Mouse (Mus musculus) spleen, postnatal 14 days (tissue): Measurements from ENCODE around the gene Anxa6.

ENCODE experiments used
- DNase-seq, 2 experiments: peaks; one replicate each; pipeline ENCODE4 v3.0.0; 2021 to 2022; ENCODE audit warnings: low spot score in 2 of 2

The Anxa6 gene

DNA sequence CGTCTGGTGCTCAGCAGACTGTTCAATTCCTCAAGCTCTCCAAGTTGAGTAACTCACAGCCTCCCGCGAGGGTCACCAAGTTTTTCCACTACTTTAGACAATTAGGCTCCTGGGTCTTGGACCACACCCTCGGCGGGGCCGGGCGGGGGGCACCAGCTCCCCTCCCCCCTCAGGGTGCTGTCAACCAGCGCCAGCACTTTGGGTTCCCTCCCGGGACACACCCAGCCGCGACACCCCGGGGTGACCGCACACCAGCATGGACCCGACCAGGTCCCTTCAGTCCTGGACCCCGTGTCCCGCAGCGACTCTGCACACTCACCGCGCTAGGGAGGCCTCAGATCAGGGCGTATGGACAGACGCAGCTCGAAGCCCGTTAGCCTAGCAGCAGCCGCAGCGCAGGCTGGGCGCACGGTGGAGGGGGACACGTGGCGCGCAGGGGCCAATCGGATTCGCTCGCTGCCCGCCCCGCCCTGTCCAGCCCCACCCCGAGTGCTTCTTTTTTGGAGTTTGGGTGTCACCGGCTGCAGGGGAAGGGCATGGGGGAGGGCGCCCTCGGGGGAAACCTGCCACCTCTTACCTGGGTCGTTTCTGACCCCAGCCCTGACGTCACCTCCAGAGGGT, at the start of gene Anxa6:
Gene Anxa6, minus strand, starts transcription at position 406 of the 621 bp plus-strand sequence.
- peak; percentile 62 to 71 for DNase-seq

DNA sequence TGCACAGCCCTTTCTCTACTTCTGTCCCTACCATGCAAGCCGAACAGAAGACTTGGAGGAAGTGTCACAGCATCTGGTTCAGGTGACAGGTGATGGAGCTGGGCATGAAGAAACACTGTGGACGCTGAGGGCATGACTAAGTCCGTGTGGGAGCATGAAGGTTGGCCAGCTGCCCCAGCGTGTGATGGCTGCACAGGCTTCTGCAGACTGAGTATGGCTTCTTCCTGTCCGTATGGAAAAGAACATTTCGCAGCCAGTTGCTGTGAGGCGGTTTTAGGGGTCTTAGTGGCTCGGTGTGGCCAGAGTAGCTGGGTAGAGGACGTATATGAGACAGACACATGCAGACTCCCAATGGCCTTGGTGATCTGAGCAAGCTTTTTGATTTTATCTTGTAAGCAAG, 48.0 kb upstream of the Anxa6 start:
- no peak for DNase-seq

DNA sequence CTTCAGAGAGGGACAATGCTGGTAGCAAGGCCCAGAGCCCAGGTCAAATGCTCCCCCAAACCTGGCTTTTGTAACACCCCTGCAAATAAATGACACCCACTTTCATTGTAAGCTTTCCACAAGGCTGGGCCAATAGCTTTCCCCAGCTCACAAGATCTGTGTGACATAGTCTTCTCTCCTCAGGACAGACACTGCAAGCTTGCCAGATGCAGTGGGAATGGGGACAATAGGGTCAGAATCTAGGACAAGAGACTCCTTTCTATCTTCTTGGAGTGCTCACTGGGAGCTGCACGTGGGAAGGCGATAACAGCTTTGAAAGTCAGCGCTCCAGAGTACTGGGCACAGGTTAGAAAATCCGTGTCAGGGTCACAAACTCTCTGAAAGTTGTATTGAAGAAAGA, 45.9 kb upstream of the Anxa6 start:
- DNase-seq: no peak

DNA sequence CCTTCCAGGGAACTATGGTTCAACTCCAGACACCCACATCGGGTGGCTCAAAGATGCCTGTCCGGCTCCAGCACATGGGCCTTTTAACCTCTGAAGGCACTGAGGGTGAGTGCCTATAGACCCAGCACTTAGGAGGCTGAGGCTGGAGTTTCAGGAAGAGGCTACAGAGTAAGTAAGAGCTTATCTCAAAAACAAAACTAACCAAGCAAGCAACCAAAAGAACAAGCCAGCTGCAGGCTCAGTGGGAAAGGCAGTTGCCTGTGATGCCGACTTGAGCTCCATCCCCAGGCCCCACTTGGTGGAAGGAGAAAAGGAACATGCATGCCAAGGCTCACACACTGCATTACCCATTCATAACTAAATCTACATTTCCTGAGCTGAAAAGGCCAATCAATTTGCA, 45.3 kb upstream of the Anxa6 start:
- no peak for DNase-seq

DNA sequence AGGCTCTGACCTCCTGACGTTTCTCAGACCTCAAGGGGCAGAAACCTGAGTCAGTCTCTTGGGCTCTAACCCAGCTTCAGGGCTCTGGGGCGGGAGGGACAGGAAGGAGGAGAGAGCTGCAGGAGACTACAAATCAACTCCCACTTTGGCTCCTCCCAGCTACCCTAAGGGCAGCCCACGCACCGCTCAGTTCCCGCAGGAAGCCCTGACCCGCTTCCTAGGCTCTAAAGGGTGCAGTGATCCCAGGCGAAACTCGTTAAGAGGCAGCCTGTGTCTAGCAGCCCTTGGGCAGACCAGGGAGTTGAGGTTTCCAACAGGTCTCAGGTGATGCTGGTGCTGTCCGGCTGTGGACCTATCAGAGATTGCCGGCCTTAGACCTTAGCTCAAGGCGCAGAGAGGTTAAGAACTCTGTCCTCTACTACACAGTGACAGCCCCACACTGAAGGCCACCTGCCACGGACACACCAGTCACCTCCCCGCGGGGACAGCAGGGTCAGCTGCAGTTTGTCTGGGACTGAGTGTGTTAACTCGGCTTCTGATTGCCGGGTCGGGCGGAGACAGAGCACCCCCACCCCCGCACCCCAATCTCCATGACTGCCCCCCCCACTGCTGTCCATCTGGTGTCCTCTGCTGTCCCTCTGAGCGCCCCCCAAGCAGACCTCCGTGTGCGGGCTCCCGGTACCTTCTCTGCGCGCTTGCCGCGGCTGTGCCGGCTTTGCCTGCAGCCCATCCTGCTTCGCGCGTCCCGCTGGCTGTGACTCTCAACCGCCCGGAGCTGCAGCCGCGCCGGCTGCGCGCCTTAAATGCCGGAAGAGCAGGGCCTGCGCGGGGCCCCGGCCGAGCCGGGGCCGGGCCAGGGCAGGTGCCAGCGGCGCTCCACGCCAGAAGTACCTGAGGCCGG, 44.3 kb upstream of the Anxa6 start, which contains the start of gene Ccdc69:
Gene Ccdc69, minus strand, starts transcription at position 801 of the 901 bp plus-strand sequence.
- peak; percentile 26 to 49 for DNase-seq

DNA sequence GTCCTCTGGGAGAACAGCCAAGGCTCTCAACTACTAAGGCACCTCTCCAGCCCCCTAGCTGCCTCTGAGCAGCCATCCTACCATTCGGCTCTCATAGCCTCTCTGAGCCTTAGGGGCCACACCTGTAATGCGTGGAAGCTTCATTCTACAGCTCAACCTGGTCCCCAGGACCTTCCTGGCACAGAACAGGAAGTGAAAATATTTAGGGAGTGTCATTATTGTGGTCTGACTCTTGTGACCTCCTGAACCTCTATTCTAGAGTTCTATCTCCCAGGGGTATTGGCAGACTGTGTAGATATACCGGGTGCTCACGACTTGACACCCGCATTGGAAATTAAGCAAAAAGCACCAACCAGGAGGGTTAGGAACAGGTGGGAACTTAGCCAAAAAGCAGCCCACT, 43.0 kb upstream of the Anxa6 start:
- DNase-seq: no peak

DNA sequence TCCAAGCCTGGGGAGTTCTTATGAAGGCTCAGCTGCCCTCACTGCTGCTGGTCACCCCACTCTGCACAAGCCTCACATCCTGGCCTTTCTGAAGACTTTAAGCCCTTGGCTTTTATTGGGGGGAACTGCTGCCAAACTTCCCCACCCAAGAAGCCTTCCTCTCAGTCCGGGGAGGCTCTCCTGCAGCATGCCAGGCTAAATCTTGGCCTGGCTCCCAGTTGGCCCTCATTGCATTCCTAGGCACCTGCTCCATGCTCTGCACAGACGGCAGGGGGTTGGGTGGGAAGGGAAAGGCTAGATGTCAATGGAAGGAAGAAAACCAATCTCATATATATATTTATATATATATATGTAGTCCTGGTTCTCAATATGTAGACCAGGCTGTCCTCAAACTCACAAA, 42.4 kb upstream of the Anxa6 start:
- DNase-seq: no peak

DNA sequence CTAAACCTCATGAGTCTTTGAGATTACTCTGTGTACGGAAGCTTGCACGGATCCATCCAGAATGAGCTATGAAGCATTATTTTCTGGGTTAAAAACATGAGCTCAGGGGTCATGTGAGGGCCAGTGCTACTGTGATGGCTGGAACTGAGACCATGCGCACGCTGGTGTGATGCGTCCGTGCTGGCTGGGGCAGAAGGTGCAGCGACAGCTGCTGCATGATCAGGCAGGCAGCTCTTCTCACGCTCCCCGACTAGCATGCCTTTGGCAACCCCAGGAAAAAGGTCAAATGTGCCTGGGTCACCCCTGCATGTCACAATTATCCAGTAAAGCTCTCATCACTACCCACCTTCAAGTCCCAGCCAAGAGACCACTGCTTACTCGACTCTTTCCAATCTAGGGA, 39.9 kb upstream of the Anxa6 start:
- no peak for DNase-seq

DNA sequence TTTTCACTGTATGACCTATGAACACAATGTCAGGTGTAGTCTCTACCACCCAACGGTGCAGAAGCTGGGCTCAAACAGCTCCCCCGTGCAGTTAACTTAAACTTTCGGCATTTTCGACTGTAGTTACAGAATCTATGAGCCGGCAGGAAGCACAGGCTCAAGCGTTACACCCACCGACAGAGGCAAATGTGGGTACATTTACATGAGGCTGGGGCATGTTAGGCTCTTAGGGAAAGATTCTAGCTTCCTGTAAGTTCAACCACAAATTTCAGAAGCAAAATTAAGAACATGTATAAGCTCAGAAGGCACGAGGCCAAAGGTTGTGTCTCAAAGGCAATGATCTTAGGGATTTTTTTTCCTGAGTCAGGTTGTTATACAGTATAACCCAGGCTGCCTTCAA, 39.2 kb upstream of the Anxa6 start:
- DNase-seq: no peak

DNA sequence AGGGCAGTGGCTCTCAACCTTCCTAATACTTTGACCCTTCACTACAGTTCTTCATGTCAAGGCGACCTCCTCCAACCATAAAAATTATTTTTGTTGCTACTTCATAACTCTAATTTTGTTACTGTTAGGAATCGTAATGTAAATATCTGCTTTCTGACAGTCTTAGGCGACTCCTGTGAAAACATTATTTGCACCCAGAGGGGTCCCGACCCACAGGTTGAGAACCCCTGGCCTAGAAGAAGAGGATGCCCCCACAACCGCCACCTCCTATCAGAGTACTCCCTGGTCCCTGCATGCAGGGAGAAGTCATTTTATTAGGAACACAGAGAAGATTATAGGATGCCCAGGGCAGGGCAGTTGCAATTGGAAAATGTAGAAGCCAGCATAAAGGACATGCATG, 38.1 kb upstream of the Anxa6 start:
- no peak for DNase-seq

DNA sequence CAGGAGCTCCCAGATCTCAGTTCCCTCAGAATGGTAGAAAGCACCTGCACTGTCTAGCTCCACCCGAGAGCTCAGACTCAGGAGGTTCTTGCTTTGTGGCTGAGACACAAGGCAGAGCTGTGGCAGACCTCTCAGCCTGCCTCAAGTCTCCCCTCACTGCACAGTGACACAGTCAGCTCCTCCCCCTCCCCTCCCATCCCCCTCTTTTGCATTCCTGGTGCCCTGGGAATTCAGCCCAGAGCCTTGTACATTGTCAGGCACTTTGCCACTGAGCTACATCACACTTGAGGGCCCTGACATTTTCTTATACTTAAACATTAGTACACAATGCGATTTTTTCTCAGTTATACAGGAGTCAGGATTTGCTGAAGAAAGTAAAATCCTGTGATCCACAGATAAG, 35.8 kb upstream of the Anxa6 start:
- no peak for DNase-seq

DNA sequence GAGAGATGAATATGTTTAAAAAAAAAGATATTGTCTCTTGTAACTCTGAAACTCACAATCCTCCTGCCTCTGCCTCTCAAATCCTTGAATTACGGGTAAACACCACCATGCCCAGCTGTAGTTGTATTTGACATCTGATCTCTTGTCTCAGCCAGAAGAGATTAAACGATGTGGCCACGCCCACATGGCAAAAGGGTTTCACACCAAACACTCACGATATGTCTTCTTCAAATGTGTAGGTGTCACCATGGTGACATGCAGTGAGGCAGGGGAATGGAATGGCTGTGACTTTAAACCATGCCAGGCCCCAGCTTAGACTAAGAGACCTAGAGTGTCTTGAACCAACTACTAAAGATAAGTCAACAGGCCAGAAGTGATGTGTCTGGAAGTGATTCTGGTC, 33.7 kb upstream of the Anxa6 start:
- DNase-seq: no peak

DNA sequence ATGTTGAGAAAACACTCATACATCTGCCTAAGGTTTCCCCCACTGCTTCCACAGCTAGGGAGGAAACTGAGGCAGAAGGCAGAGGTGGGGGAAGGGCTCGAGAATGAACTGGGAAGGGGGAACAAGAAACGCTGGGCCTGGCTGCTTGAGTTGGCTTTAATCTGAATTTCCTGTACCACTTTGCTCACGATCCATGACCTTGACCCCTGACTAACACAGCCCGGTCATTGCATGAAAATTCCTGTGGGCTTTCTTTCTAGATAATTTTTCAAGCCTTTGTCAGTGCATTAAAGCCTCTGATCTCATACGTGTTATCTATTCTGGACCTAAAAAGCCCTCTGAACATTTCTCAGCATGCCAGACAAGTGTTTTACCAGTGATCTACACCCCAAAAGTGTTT, 29.6 kb upstream of the Anxa6 start:
- DNase-seq: no peak

DNA sequence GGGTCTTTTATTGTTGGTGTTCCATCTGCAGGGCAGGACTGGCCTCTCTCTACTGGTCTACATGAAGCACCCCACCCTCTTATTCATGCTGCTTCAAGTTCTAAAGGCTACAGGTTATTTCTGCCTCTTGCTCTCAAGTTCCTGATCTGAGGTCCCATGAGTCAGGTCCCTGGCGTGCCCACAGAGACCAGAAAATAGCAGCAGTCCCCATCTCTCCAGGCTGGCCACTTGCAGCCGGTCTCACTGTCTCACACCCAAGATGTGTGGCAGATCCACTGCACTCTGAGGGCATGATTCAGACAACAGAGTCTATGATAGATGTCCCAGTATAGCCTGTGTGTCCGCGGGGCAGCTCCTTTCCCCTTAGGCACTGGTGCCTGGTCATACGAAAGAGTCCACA, 27.6 kb upstream of the Anxa6 start:
- no peak for DNase-seq

DNA sequence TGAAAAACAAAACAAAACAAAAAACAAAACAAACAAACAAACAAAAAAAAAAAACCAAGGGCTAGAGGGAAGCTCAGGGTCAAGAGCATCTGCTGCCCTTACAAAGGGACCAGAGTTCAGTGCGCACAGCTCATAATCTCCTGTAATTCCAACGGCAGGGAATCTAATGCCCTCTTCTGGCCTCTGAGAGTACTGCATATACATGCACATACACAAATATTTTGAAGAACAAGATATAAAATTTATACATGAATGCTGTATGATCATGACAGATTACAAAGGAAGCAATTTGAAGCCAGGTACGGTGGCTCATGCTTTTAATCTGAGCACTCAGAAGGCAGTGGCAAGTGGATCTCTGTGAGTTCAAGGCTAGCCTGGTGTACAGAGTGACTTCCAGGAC, 24.3 kb upstream of the Anxa6 start:
- DNase-seq: no peak

DNA sequence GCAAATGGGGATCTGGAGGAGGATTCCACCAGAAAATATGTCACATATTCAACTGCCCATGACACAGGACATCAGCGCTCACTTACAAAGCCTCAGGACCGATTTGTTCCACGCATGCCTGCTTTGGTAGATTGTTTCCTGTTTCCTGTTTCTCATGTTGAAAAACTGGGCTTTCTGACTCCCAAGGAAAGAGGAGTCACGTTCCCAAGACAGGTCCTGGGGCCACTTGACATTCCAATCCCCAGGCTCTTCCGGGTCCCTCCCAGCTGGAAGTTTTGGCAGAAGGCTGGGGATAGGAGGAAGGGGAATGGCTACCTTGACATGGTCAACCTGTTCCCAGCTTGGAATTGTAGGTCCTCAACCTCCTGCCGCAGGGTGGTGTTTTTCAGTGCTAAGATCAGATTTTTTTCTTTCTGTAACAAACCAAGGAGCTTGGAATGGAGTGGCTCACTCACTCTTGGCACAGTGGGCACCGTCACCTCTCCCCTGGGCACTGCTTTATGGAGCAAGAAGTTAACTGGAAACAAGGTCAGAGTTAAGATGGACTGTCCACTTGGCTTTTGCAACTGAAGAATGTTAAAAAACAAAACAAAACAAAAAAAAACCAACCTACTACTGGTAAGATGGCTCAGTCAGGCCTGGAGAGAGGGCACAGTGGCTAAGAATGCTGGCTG, 17.7 kb upstream of the Anxa6 start:
- DNase-seq: no peak

DNA sequence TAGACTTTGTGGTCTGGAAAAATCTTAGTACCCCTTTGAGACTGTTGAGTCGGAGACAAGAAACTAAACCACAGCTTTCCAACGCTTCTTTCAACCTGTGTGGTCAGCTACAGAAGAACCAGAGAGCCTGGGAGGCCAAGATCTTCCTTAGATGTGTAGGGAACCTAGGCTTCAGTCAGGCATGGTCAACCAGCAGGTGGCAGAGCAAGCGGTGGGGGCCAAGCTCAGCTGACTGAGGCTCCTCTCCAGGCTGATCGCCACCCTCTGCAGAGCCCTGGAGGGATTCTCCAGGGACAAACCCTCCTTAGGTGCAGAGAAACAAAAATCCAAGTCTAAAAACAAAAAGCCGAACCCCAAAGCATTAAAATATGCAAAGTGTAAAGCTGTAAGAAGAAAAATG, 13.4 kb upstream of the Anxa6 start:
- DNase-seq: peak; percentile 29 to 52

DNA sequence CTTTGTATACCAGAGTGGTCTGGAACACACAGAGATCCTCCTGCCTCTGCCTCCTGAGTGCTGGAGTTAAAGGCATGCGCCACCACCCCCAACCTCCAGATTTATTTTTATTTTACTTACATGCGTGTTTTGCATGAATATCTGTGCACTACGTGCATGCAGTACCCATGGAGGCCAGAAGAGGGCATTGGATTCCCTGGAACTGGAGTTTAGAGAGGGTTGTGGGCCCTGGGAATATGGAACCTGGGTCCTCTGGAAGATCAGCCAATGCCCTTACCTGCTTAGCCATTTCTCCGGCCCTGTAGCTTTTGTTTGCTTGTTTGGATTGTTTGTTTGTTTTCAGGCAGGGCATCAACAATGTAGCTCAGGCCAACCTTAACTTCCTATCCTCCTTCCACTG, 8.1 kb upstream of the Anxa6 start:
- DNase-seq: peak in 1 of 2 experiments; percentile 18

DNA sequence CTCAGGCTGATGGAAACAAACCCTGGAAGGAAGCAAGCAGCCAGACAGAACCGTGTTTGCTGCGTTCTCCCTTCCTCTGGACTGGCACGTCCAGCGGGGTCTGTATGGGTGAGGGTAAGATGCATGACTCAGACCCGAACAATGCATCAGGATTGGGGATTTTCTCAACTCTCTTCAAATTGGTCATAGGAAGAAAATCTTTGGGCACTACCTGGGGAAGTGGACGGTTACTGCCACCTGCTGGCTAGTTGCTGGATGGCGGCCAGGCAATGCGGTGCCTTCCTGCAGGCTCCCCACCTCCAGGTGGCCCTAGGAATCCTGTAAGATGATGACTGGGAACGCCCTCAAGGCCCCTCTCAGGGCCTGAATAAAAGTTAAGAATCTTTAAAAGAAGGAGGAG, 6.3 kb upstream of the Anxa6 start:
- DNase-seq: peak; percentile 57 to 74

DNA sequence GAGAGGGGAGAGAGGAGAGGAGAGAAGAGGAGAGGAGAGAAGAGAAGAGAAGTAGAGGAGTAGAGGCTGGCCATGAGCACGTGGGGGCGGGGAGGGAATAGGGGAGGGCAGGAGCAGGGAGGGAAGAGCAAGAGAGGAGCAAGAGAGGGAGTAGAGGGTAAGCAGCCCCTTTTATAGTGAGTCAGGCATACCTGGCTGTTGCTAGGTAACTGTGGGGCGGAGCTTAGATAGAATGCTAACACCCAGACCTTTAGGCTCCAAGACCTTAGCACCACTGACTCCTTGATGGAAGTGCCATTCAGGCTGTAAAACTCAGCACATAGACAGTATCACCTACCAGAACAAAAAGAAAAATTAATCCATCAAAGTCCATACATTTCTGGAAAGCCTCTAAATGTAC, 3.4 kb upstream of the Anxa6 start:
- DNase-seq: no peak

DNA sequence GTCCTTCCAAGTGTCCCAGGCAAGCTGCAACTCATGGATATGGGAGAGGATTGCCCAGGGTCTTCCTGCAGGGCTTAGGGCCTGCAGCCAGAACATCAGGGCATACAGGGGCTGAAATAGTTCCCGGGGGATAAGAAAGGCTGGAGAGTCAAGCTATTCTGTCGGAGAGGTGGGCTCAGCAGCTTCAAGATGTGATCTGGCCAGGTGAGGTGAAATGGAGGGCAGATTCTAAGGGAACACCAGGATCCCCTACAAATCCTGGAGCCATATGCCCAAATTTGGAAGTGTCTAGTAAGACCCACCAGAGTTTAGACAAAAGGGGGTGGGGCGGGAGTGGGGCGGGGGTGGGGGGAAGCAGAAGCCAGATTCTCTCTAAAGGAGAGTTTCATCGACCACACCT, 959 bp downstream of the Anxa6 start:
- no peak for DNase-seq

DNA sequence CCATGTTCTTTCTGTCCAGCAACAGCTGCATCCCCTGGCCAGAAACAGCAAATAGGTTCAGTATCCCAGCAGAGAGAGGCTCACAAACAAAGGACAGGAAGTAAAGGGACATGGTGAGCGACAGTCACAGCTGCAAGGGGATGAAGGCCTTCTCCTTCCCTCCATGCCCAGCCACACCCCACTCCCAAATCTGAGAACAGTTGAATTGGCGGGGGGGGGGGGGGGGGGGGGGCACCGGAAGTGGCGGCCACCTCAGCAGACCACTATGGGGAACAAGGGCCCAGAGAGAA, 1.3 kb downstream of the Anxa6 start:
- DNase-seq: no peak
